Mouse (Mus musculus) kidney, embryonic 14.5 days (tissue): ENCODE results near the gene Igsf3. TPM values are rescaled to one million over a fixed set of nuclear protein-coding genes. Genes with fewer than 3 reads are reported as not detected.
A peak's percentile ranks its signal among the peaks of the same experiment; 100 is the strongest.

ENCODE experiments used
- ATAC-seq: fragments of 200-750 bp; cut with Nextera tagmentation; 2 replicates; pipeline ENCODE4 v1.8.0; 2017; ENCODE audit warnings: moderate number of reproducible peaks, mild to moderate bottlenecking, moderate TSS enrichment, moderate library complexity; ENCODE audit not compliant: low FRiP score, low TSS enrichment
- H3K27ac ChIP-seq: fragments of 300-500 bp; sonication (generic); 2 replicates; pipeline ENCODE4 v1.5.1; 2014; ENCODE audit warnings: low read depth, mild to moderate bottlenecking, low read length, moderate library complexity, mixed read lengths
- H3K27me3 ChIP-seq: fragments of 300-500 bp; sonication (generic); 2 replicates; pipeline ENCODE4 v1.6.1; 2014; ENCODE audit warnings: mild to moderate bottlenecking, low read length; ENCODE audit not compliant: control insufficient read depth, insufficient read depth
- H3K36me3 ChIP-seq: fragments of 300-500 bp; sonication (generic); 2 replicates; pipeline ENCODE4 v1.6.1; 2014; ENCODE audit warnings: low read length, mixed read lengths; ENCODE audit not compliant: control insufficient read depth, insufficient read depth
- H3K4me1 ChIP-seq: fragments of 300-500 bp; sonication (generic); 2 replicates; pipeline ENCODE4 v1.6.1; 2014; ENCODE audit warnings: low read length, mixed read lengths; ENCODE audit not compliant: control insufficient read depth, insufficient read depth
- H3K4me2 ChIP-seq: fragments of 300-500 bp; sonication (generic); replicated peaks from 2 replicates; pipeline ENCODE4 v1.6.1; 2014; ENCODE audit warnings: low read depth, mild to moderate bottlenecking, low read length
- H3K4me3 ChIP-seq: fragments of 300-500 bp; sonication (generic); 2 replicates; pipeline ENCODE4 v1.5.1; 2014; ENCODE audit warnings: mild to moderate bottlenecking, low read length
- H3K9ac ChIP-seq: fragments of 300-500 bp; sonication (generic); 2 replicates; pipeline ENCODE4 v1.6.1; 2014; ENCODE audit warnings: low read depth, mild to moderate bottlenecking, low read length, moderate library complexity
- H3K9me3 ChIP-seq: fragments of 300-500 bp; sonication (generic); 2 replicates; pipeline ENCODE4 v1.6.1; 2016; ENCODE audit warnings: low read length; ENCODE audit not compliant: control insufficient read depth
- WGBS: fragments of 180-500 bp; shearing (Covaris S2); extraction: QIAGEN DNeasy Blood & Tissue Kit; methylation state at CpG from one replicate; pipeline ENCODE4 v1.1.7; 2014; 5-methylcytosine and 5-hydroxymethylcytosine counted together
- polyA plus RNA-seq: library from polyadenylated mRNA; unstranded; fragments of >200 nt; fragmentation: Nextera tagmentation; extraction: Ambion mirVana; gene quantifications from 2 replicates; pipeline ENCODE4 v1.2.1, GENCODE M21; 2014

Igsf3 gene
- polyA plus RNA-seq, 1 experiment from 2014 or later, result 15.1 TPM

DNA sequence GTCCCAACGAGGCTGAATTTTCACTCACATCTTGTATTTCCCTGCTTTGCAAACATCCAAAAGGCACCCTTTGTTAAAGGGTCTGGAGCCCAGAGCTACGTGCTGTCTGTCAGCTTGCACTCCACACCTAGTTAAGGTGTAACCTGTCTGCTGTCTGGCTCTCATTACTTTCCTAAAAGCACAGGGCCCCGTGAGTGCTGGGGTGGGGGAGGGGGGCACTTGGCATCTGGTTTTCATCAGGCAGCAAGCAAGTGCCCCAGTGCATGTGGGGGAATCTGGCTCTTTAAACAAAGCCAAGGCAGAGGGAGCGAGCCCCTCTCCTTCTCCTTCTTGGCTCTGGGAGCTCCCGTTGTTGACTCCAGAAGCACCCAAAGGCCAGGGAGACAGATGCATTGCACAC lies 18.5 kb downstream of the Igsf3 start:
- no peak for ATAC-seq

DNA sequence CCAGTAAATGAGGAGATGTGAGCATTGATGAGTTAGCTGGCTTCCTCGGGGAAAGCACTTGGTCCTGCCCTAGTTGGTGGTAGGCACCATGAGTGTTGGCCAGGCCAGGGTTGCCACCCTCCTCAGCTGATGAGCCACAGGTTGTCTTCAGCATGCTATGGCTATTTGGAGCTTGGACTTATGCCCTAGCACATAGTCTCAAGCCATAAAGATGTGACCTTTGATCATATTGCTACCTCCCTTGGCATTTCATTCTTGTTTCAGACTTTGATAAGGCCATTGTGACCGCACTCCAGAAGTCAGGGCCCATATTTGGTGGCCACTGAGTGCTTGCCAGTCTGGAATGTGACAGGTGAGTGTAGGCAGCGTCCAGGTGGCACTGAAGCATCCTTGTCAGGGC lies 19.2 kb downstream of the Igsf3 start:
- ATAC-seq, result no peak
- Histone ChIP-seq H3K27me3 (no peaks in the 10 kb centered on the region), H3K4me1 (peaks cover 55% of the 10 kb centered on the region), H3K27ac (no peak overlapping the region), H3K9me3 (no peaks in the 10 kb centered on the region), H3K4me2 (no peak overlapping the region), H3K9ac (no peak overlapping the region), H3K36me3 (no peaks in the 10 kb centered on the region), H3K4me3 (no peak overlapping the region)
- 91% methylated on average over 3 of the region's 3 CpGs for WGBS

More for the DNA sequence above, 18.5 kb downstream of the Igsf3 start:
- H3K9me3 ChIP-seq, result no peaks in the 10 kb centered on the region
- no peak overlapping the region for H3K4me2 ChIP-seq
- H3K27ac ChIP-seq, result no peak overlapping the region
- H3K27me3 ChIP-seq, result no peaks in the 10 kb centered on the region
- 27% methylated on average over 5 of the region's 5 CpGs for WGBS
- peaks cover 55% of the 10 kb centered on the region for H3K4me1 ChIP-seq
- H3K36me3 ChIP-seq, result no peaks in the 10 kb centered on the region
- H3K9ac ChIP-seq, result no peak overlapping the region
- H3K4me3 ChIP-seq, result no peak overlapping the region

DNA sequence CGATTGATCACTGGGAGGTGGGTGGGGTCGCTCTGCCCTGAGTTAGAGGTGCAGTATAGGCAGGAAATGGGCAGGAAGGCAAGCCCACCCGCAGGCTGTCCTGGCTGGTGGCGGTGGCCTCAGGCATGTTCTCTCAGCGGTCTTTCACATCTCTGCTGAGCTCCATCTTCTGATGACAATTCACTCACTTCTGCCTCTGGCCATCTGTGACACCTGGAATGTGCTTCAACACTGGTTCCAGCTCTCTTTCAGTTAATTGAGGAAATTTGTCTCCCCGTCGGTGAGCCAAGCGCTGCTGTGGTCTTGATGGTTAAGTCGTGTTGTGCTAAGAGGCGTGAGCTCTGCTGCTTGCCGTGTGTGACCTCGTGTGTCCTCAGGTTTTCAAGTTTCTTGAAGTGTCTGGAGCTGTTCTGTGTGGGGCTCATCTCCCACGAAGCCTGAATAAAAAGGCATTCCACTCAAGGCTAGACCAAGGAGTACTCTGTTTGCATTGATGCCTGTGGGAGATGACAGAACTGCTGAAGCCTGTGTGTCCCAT lies 19.9 kb downstream of the Igsf3 start:
- no peak overlapping the region for H3K4me3 ChIP-seq
- 40% methylated on average over 13 of the region's 13 CpGs for WGBS

DNA sequence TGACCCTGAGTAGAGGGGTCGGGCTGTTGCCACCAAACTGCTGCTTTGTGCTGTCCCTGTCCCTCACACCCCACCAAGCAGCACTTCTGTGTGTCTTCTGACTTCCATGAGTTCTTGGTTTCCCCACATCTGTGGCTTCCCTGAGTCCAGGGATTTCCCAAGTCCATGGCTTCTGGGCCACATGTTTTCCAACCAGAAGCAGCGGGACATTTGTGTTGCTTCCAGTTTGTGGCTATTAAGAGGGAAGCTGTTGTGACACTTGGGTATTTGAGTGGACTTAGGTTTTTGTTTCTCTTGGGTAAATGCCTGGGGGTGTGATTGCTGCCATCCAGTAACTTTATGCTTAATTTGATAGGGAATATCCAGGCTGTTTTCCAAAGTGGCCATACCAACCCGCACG lies 20.5 kb downstream of the Igsf3 start:
- no peak overlapping the region for H3K4me3 ChIP-seq
- H3K4me1 ChIP-seq, result peaks cover 63% of the 10 kb centered on the region
- no peaks in the 10 kb centered on the region for H3K27me3 ChIP-seq
- peak overlapping the region; percentile 60; the same call in 1 of the 2 replicates for H3K27ac ChIP-seq
- H3K4me2 ChIP-seq, result no peak overlapping the region
- no peaks in the 10 kb centered on the region for H3K36me3 ChIP-seq
- no peak overlapping the region for H3K9ac ChIP-seq
- 60% methylated on average over 4 of the region's 4 CpGs for WGBS
- ATAC-seq, result no peak
- no peaks in the 10 kb centered on the region for H3K9me3 ChIP-seq

More for the DNA sequence above, 19.9 kb downstream of the Igsf3 start:
- H3K9me3 ChIP-seq, result no peaks in the 10 kb centered on the region
- H3K27ac ChIP-seq, result no peak overlapping the region
- H3K4me1 ChIP-seq, result peaks cover 60% of the 10 kb centered on the region
- H3K9ac ChIP-seq, result no peak overlapping the region
- no peaks in the 10 kb centered on the region for H3K27me3 ChIP-seq
- ATAC-seq, result no peak
- no peak overlapping the region for H3K4me2 ChIP-seq
- no peaks in the 10 kb centered on the region for H3K36me3 ChIP-seq

DNA sequence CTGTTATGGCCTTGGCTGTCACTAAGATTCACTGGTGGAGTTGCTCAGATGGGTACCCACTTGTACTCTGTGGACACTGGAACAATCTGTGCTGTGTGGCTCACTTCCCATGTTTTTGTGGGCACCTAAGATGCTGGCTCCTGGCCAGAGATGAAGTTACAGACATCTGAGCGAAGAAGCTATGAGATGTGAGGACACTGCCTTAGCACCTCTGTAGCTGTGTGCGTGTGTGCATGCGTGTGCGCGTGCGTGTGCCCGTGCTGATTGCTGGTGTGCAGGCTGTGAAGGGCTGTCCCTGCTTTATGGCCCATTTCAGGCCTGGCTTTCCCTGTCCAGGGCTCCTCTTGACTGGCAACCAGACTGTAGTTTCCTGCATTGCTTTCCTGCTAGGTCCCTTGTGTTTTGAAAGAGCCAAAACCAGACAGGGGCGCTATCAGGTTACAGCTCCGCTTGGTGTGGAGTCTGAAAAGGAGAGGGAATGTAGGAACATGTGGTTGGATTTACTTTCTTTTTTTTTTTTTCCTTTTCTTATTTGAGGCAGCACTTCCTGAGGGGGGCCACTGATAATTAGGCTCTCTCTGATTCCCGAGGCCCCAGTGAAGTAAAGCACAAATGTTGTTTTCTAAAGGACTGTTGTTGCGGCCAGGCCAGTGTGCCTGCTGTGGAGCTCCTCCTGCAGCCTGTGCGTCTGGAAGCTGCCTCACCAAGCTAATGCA lies 21.3 kb downstream of the Igsf3 start:
- ATAC-seq, result peak; percentile 76
- H3K4me3 ChIP-seq, result no peak overlapping the region
- no peaks in the 10 kb centered on the region for H3K27me3 ChIP-seq
- H3K36me3 ChIP-seq, result no peaks in the 10 kb centered on the region
- H3K9me3 ChIP-seq, result no peaks in the 10 kb centered on the region
- H3K27ac ChIP-seq, result peak overlapping the region; percentile 60
- H3K4me2 ChIP-seq, result no peak overlapping the region
- 19% methylated on average over 12 of the region's 12 CpGs for WGBS
- H3K4me1 ChIP-seq, result peaks cover 63% of the 10 kb centered on the region
- H3K9ac ChIP-seq, result no peak overlapping the region

GRCm38 (mm10) chr3:101398877-101399276 lies 22.0 kb downstream of the Igsf3 start:
- no peak overlapping the region for H3K4me3 ChIP-seq
- no peak overlapping the region for H3K4me2 ChIP-seq
- H3K9me3 ChIP-seq, result no peaks in the 10 kb centered on the region
- peak overlapping the region; percentile 60 for H3K27ac ChIP-seq
- H3K27me3 ChIP-seq, result no peaks in the 10 kb centered on the region
- 32% methylated on average over 2 of the region's 2 CpGs for WGBS
- no peak overlapping the region for H3K9ac ChIP-seq
- H3K36me3 ChIP-seq, result no peaks in the 10 kb centered on the region
- ATAC-seq, result no peak
- H3K4me1 ChIP-seq, result peaks cover 63% of the 10 kb centered on the region

GRCm38 (mm10) chr3:101401501-101401900 lies 24.6 kb downstream of the Igsf3 start:
- H3K27me3 ChIP-seq, result no peaks in the 10 kb centered on the region
- peaks cover 55% of the 10 kb centered on the region for H3K4me1 ChIP-seq
- H3K9ac ChIP-seq, result no peak overlapping the region
- no peak for ATAC-seq
- H3K27ac ChIP-seq, result no peak overlapping the region
- H3K36me3 ChIP-seq, result no peaks in the 10 kb centered on the region
- 11% methylated on average over 5 of the region's 5 CpGs for WGBS
- H3K9me3 ChIP-seq, result no peaks in the 10 kb centered on the region
- H3K4me3 ChIP-seq, result no peak overlapping the region
- H3K4me2 ChIP-seq, result no peak overlapping the region

GRCm38 (mm10) chr3:101404620-101405415 lies 27.9 kb downstream of the Igsf3 start:
- Histone ChIP-seq H3K4me2 (no peak overlapping the region), H3K4me3 (no peak overlapping the region), H3K9me3 (no peaks in the 10 kb centered on the region), H3K36me3 (no peaks in the 10 kb centered on the region), H3K9ac (no peak overlapping the region), H3K4me1 (peaks cover 31% of the 10 kb centered on the region), H3K27me3 (no peaks in the 10 kb centered on the region), H3K27ac (no peak overlapping the region)
- no peak for ATAC-seq
- 74% methylated on average over 13 of the region's 13 CpGs for WGBS

DNA sequence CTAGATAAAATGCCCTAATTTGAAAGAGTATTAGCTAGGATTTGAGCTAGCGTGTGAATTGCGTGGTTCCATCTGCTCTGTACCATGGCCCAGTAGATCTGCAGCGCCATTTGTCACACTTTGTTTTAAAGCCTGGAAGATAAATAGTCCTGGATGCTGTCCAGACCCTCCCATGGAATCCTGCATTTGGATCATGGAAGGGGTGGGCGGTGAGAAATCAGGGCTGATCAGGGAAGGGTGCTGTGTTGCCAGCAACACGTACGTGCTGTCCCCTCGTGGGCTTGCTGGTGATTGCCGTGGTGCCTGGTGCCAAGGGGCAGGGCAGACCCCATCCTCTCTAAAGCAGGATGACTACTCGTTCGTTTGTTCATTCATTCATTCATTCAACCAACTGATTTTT lies 28.6 kb downstream of the Igsf3 start:
- Histone ChIP-seq H3K27me3 (no peaks in the 10 kb centered on the region), H3K9me3 (no peaks in the 10 kb centered on the region), H3K9ac (no peak overlapping the region), H3K4me3 (no peak overlapping the region), H3K36me3 (no peaks in the 10 kb centered on the region), H3K4me1 (peaks cover 37% of the 10 kb centered on the region), H3K27ac (no peak overlapping the region), H3K4me2 (no peak overlapping the region)
- WGBS, result 29% methylated on average over 10 of the region's 10 CpGs
- 0 out of 2 replicates have a peak, but pooled peaks have one; percentile 17 for ATAC-seq
